Mouse (Mus musculus) erythroblast, adult 5-6 weeks (primary cell): ENCODE results near the gene Kpna4. TPM values are rescaled to one million over a fixed set of nuclear protein-coding genes. Genes with fewer than 3 reads are reported as not detected.

Experiments used
- ATAC-seq: replicated peaks from 2 replicates; pipeline ENCODE4 v1.8.0; 2016; ENCODE audit warnings: moderate number of reproducible peaks, mild to moderate bottlenecking, moderate TSS enrichment, inconsistent platforms; ENCODE audit not compliant: poor library complexity, low FRiP score, severe bottlenecking
- total RNA-seq, 2 experiments: library from RNA; stranded (forward) in 1 of 2; stranded (reverse) in 1 of 2; fragments of 150-400 nt in 1 of 2; fragments of 200-764, 138-1000 nt in 1 of 2; gene quantifications; 2 replicates each; pipeline versions ENCODE4 v1.2.3 to v1.2.4; 2015 to 2017; ENCODE audit warnings: low replicate concordance in 2 of 2

The Kpna4 gene
- 18.0 and 21.3 TPM in 2 replicates for total RNA-seq (2015; ENCODE audit: low replicate concordance)
- 26.9 and 29.1 TPM in 2 replicates for total RNA-seq (2017; ENCODE audit: low replicate concordance)

DNA sequence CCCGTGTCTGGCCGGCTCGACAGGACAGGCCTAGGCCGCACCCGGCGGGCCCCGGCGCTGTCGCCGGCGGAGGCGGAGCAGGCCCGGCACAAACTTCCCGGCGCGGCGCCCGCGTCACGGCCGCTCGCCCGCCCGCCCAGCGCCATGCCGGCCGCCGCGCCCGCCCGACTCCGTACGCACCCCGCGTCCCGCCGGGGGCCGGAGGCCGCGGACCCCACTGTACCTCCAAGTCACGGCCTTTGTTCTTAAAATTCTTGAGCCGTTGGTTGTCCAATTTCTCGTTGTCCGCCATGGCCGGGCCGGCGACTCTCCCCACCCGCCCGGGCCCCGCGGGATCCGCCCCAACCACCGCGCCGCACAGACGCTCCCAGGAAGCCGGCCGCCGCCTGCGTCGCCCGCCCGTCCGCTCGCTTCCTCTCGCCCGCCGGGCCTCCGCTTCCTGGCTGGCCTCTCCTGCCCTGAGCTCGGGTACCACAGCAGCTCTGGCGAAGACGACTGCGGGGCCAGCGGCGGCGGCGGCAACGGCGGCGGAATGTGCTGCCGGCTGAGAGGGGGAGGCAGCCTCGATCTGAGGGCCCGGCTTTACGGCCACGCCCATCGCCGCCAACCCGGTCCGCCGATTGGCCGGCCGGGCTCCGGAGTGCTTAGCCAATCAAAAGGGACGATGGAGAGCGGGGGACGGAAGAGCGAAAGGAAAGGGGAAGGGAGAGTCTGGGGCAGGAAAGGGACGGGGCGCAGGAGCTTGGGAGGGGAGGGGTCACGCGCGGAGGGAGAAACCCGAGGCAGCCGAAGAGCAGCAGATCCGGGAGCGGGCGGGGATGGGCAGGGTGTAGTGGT is at the start of gene Kpna4:
TSS of gene Kpna4 (minus strand) at position 605 of the 837 bp plus-strand sequence.
- peak; percentile 95 for ATAC-seq

DNA sequence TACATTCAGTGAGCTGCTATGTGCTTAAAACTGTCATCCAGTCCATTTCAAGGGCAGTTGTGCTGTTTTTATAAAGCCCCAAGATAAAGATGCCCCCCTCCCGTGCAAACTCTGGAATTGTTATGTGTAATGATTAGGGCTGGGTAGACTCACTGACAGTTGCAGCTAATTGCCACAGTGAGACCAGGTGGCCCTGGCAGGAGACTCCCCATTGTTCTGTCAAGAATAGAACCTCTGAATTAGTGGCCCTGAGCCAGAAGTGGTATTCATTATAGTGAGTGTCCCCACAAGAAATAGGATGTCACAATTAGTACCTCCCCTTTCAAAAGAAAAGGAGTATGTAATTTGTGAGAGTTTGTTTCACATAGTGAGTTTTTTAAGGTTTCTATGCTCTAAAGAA is 48.3 kb upstream of the Kpna4 start:
- ATAC-seq, result no peak

DNA sequence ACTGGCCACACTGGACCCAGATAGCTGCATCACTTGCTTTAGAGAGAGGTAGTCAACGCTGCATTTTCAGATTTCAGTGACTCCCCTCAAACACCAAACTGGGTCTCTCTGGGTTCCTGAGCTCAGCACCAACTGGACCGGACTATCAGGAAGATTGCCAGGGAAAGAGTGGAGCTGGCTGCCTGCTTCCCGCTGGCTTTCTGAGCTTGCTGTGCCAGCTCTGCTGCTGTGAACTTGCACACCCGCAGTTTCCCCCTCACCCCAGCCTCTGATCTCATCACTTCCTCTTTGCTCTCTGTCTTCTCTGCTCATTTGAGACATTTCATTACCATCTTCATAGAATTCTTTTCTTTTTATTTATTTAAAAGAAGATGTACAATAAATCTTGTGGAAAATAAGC is 44.2 kb upstream of the Kpna4 start:
- no peak for ATAC-seq

DNA sequence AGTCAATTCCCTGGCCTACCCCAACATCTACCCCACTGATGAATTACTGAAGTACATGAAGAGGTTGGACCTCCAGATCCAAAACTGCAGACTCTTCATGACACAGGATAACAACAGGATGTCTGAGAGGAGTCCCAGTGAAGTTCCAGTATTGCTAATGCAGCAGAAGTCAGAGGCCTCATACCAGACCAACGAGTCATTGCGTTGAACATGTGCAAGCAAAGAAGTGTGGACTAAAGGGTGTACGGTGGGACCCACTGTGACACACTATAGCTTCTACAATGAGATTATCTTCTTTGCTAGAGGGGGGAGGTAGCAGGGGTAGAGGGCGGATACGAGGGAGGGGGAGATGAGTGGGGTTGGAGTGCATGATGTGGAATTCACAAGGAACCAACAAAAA is 42.9 kb upstream of the Kpna4 start:
- no peak for ATAC-seq

DNA sequence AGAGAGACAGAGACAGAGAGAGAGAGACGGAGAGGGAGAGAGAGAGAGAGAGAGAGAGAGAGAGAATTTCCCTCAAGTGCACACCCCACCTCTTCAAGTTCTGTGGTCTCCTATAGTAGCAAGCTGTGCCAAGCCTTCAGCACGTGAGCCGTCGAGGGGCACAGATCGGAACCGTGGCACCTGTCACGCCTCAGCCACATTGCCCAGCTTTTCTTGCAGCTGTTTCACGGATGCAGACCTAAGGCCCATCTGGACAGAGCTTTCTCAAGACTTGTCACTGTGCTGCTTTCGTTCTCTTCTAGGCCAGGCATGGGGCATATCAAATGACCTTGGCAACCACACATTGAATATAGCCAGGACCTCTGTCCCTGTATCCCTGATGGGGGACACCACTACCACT is 41.8 kb upstream of the Kpna4 start:
- no peak for ATAC-seq

DNA sequence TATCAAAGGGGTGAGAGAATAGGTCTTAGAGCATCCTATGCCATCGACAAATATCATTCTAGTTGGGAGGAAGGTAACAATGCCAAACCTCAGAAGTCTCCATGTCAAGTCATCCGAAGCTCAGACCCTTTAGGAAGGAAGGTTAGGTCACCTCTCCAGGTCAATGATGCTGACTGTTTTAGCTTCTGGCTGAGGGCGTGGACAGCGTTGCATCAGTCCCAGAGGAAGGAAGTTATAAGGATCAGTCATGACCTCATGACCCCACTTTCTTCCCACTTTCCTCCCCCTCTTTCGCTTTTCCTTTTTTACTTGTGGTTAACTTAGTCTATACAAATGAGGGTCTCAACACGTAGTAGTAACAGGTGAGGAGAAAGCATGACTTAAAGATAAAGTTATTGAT is 36.1 kb upstream of the Kpna4 start:
- no peak for ATAC-seq

DNA sequence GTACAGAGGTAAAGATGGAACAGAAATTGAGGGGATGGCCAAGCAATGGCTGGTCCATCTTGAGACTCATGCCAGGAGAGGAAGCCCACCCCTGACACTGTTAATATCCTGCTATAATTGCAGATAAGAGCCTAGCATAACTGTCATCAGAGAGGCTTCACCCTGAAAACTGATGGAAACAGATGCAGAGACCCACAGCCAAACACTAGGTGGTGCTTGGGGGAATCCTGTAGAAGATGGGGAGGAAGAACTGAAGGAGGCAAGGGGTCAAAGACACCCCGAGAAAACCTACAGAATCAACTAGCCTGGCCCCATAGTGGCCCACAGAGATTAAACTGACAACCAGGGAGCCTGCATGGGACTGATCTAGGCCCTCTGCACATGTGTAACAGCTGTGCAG is 33.5 kb upstream of the Kpna4 start:
- no peak for ATAC-seq

DNA sequence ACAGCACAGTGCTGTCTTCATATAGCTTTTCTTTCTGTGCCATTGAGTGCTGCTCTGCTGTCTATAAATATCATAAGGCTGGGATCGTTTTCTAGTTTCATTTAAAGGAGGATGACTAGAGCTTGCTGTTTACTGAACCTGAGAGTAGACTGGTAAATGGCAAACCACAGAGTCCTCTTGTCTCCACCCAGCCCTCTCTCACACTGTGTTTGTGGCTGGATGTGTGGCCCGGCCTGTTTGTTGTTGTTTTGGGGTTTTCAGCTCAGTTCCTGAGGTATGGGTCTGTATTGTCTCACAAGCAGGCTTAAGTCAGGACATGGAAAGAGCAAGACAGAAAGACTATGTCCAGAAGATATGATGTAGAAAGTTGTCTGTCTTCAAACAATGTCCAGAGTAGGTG is 32.6 kb upstream of the Kpna4 start:
- ATAC-seq, result no peak

DNA sequence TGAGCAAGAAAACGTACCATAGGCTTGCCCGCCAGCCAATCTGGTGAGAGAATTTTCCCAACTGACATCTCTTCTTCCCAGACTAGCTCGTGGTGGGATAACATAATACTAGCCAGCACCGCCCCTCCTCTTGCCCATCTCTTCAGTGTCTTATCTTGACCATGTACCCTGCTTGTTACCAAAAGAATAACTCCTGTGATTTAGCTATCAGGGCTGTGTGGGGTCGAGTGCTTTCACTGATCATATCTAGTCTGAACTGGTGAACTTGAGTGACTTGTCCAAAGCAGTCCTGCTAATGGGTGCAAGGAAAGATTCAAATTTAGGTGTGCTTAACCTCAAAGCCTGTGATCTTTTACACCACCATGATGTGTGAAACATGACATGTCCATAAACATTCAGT is 31.0 kb upstream of the Kpna4 start:
- ATAC-seq, result no peak

DNA sequence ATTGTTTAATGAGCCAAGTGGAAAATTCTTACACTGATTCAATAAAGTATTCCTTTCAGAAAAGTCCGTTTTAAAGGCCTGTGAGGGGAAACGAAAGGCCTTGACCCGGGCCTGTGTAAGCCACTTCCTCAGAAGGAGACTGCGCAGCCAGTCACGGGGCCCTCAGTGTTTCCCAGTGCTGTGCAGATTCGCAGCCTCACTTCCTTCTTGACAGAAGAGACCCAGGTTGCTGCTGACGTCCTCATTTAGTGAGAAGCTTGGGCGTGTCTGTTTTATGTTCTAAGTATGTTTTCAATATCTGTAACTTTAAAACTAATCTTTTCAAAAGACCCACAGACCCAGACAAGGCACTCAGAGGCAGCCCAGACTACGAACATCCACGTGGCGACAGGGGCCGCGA is 29.6 kb upstream of the Kpna4 start:
- no peak for ATAC-seq

DNA sequence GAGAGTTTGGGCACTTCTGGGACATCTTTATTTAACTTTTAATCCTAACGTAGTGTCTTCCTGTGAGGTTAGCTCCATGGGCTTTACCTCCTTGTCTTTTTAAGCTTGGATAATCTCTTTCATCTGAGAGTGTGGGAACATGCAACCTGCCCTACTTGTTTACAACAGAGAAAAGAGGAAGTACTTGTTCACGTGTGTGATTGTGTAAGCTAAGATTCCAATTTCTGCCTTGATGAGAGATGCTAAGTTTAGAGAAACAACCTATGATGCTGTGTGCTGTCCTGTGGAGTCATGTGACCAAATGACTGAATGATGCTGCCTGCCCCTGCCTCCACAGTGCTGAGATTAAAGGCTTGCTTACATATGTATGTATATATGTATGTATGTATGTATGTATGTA is 27.8 kb upstream of the Kpna4 start:
- no peak for ATAC-seq

DNA sequence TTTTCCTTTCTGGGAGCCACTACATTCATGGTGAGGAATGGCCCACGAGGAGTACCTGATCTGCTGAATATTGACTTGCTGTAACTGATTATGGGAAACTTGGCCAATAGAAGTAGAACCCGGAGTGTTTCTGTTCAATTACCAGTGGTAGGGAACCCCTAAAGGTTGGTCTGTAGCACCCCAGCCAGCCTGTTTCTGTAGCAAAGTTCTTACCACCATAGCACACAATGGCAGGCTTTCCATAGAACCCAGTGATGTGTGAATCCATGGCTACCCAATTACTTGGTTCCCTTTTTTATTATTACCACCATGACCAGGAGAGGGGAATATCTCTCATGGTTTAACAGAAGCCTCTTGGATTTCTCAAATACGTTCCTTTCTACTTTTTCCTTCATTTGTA is 24.0 kb upstream of the Kpna4 start:
- ATAC-seq, result no peak

DNA sequence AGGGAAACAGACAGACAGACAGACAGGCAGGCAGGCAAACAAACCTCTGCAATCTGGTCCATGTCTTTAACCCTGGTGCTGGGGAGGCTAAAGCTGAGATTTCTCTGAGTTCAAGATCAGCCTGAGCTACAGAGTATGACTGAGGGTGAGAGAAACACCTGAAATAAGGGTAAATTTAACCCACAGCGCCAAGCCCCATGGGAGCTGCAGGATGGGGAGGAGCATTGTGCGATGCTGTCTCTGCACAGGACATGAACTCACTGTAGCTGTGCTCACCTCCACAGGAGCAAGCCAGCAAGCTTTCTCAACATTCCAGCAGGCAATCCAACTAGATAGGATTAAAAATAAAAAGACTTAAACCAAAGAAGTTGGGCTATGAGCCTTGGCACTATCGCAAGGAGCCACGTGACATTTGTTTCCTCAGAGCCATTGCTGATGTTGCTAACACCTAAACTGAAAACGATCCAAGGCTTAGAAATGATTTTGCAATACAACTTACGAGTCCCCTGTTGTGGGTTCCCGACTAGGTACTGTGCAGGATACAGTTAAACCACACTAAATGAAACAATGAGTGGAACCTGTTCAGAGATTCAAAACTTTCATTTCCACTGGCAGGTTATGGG is 15.6 kb upstream of the Kpna4 start:
- no peak for ATAC-seq

DNA sequence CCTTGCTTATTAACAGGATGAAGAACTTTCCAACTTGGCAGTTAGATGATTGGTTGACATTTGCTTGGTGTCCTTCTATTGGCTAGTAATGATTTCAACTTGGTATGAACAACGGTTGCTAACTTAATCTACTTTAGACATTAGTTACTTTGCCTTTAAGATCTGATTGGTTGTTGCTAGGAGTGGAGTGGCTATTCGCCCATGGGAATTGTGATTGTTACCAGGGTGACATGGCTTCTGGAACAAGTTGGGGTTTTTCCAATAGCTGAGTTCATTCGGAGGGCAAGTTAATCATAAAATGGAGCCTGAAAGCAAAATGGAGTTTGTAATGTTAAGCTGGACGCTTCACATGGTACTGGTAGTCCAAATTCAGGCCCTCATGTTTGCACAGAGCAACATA is 13.9 kb upstream of the Kpna4 start:
- no peak for ATAC-seq

DNA sequence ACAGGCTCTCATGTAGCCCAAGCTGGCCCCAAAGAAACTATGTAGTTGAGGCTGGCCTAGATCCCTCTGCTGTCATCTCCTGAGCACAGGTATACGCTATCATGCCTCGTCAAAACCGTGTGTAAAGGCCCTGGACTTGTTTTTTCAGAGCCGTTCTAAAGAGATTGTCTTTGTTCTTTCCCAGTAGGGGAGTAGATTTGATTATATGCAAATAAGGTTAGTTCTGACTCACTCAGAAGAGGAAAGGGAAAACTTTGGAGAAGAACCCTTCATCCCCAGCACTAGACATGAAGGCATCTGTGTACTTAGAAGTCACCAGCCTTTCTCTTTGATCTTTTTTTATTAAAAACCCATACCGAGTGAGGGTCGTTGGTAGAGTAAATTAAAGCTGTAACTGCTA is 9.1 kb upstream of the Kpna4 start:
- ATAC-seq, result no peak

DNA sequence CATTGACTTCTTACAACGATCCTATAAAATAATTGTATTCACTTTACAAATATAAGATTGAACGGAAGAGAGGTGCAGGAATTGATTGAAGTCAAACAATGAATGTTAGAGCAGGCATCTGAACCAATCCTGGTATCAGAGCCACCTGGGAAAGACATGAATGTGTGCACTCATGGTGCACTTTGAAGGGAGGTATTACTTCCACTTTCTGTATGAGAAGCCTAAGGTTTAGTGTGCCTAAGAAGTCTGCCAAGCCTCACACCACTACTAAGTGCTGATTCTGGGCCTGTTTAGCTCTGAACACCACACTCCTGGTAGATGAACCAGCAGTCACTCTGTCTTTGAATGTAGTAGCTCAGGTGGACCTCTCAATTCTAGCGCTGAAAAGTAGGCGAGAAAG is 4.1 kb upstream of the Kpna4 start:
- no peak for ATAC-seq

DNA sequence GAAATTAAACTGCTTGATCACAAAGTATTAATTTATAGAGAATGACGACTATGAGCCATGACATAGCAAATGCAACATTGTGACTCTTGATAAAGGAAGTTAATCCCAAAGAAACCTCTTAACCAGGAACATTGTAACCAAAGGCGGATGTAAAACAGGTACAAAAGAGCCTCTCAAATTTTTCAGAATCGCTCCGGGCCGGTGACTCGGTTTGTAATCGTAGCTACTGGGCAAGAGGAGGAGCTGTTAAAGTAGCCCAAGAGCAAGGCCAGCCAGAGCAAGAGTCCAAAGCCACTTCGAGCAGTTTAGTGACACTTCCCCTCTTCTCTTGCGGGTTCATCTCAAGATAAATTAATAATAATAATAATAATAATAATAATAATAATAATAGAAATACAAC is 780 bp upstream of the Kpna4 start:
- ATAC-seq, result peak; percentile 13; the same call in 1 of the 2 replicates

DNA sequence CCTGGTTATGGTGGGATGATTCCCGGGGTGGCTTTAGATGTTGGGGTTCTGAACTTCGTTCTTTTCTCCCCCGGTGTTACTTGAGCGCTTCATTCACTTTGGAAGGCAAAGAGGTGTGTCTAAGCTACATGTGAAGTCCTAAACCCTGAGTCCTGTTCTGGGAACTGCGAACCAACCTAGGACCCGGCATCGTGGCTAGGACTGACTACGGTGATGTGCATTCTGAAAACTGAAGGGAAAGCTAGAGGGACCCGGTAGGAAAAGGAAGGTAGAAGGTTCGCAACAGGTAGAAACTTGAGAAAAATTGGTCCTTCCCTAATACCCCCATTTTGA is 399 bp upstream of the Kpna4 start:
- ATAC-seq, result no peak

DNA sequence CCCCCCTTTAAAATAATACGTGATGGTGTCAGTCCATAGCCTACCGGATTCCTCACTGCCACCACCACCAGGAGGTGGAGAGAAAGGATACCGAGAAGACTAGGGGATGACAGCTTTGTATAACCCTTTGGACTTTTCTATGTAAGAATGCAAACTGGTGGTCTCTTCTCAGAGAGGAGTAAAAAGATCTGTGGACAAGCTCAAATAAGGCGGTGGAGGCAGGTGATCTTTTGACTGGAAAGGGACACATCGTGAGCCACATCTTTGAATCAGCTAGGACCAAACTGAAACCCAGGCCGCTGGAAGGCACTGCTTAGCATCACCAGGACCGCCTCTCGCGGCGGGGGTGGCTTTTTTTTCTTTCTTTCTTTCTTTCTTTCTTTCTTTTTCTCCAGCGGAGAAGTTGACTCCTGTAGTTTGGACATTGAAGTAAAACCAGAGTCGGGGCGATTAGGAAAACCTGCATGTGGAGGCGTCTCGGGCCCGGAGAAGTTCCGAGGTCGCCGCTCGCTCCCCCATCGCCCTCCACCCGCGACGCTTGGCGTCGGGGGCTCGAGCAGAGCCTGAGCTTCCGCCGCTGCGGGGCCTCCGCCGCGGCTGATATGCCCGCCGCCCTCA is 913 bp downstream of the Kpna4 start:
- ATAC-seq, result peak; percentile 61

DNA sequence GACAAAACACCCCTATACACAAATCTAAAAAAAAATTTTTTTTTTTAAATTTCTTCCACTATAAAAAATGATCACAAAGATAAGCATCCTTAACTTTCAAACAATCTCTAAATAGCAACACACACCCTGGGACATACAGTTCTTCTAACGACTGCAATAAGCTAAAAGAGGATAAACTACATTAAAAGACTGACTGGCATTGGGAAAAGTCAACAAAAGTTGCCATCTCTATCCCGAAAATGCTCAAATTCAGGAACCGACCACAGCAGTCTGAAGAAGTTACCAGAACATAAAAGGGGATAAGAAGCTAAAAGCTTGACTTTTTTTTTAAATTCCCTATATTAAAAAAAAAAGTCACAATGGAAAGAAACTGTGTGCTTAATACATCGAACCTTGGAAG is 1.5 kb downstream of the Kpna4 start:
- no peak for ATAC-seq

DNA sequence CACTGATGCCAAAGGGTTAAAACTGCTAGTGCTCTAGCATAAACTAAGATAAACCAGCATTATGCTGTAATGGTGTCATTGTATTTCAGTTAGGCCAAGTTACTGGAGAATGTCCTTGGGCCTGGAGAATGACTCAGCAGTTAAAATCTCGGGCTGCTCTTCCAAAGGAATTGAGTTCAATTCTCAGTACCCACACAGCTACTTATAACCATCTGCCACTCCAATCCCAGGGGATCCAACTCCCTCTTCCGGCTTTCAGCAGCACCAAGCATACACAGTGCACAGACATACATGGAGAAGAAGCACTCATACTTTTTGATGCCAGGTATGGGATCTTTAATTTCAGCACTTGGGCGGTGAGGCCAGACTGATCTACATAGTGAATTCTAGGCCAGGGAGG is 8.1 kb downstream of the Kpna4 start:
- ATAC-seq, result peak; percentile 55; the same call in 1 of the 2 replicates
